Mouse (Mus musculus) lung, postnatal 4 days (tissue): ENCODE results near the gene Defa36.
"Not testable (repeated sequence)": the region's sequence is repeated elsewhere in the genome, so short reads cannot be mapped to it uniquely, and the experiment has no call there.

Source experiments
- DNase-seq, 2 experiments: peaks; one replicate each; pipeline ENCODE4 v3.0.0; 2021

Gene Defa36

GRCm38 (mm10) chr8:21427111-21427510 is at the start of gene Defa36:
TSS of gene Defa36 (plus strand) at chr8:21427411.
- not testable (repeated sequence) for DNase-seq

- DNase-seq = not testable (repeated sequence)
Measured at GRCm38 (mm10) chr8:21378215-21378614, 49.0 kb upstream of the Defa36 start, which contains the start of gene Defa2. TSS of gene Defa2 (plus strand) at chr8:21378515.

- not testable (repeated sequence) for DNase-seq
Measured at GRCm38 (mm10) chr8:21391511-21391910, 35.7 kb upstream of the Defa36 start, which contains the start of gene Defa33. TSS of gene Defa33 (plus strand) at chr8:21391811.

- not testable (repeated sequence) for DNase-seq
Measured at GRCm38 (mm10) chr8:21456460-21456859, 29.2 kb downstream of the Defa36 start, which contains the start of gene Gm7849. TSS of gene Gm7849 (minus strand) at chr8:21456560.
